In the genomic region with DNA sequence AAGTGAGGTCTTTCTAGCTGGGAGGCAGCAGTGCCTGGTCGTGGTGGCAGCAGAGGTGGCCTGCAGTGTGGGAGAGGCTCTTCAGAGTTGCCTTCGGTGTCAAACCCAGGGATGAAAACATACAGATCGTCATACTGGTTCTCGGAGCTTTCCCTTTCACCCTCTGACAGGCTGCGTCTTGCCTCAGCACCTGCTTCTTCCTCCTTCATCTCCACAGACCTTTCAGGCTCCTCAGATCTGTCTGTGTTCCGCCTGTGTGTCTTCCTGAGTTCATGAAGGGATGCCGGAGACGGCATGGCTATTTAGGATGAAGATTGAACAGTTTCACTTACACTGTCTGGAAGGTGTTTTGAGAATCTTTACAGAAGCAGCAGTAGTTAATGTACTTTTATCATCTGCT, we compare ENCODE assay signal across 22 mouse cellular contexts.
DNase-seq lines count a peak whose midpoint lies in the region; ATAC-seq and TF ChIP-seq lines count a peak whose summit lies in the region.
"Had no signal": no experiment of that assay in that cellular context is flagged by ENCODE, and none has a peak within 500 bp of the region (broad histone marks: within the 10 kb centered on the region; RNA-seq: fewer than 3 reads in every experiment).

No protein-coding gene starts in this region.

- ATAC-seq in granulocyte monocyte progenitor cell, adult 5-6 weeks (replicated peaks; ENCODE audit: poor library complexity, severe bottlenecking), result peak; percentile 14; the same call in 1 of the 2 replicates
- ATAC-seq: forebrain, embryonic 15.5 days; intestine, embryonic 15.5 days; Patski had no signal

- TF ChIP-seq CTCF in left cerebral cortex, adult 2 months (IDR thresholded peaks at IDR 0.05), result no peak

- peak in 1 of 2 experiments; percentile 17 for DNase-seq in left cerebral cortex, adult 2 months (ENCODE audit: extremely low spot score in 1 of 2, low spot score in 2 of 2)
- DNase-seq in left cerebral cortex, postnatal 4 days, result no peak
- DNase-seq in CD4-positive helper T cell, adult 2 months (ENCODE audit: low read depth, low spot score), result peak; percentile 36
- DNase-seq in thymus, postnatal 25 days, result peak; percentile 33
- no peak for DNase-seq in heart, adult 18-20 months
- DNase-seq in adrenal gland, postnatal 10 days, result no peak
- DNase-seq: adrenal gland, postnatal 36 days; cerebellum, adult 18-20 months; cerebellum, postnatal 25 days; embryo, embryonic 11 days; heart, postnatal 14 days; kidney, adult 9 months; kidney, postnatal 4 days; layer of hippocampus, adult 9-11 months; lung, adult 2 months had no signal

- H3K27ac ChIP-seq in left cerebral cortex, adult 2 months, result peak overlapping the region; percentile 44; the same call in 1 of the 2 replicates
- H3K27ac ChIP-seq: forebrain, embryonic 15.5 days; hindbrain, embryonic 12.5 days; intestine, embryonic 15.5 days; neural tube, embryonic 12.5 days had no signal

- intact Hi-C loops in left cerebral cortex, adult 2 months (cut with DNase I), result loop anchor here (5.0 kb wide), 1 partner anchor 277 kb away; no protein-coding TSS in a partner anchor
- intact Hi-C loops in left cerebral cortex, postnatal 4 days (cut with DNase I), result no loop called here

- H3K4me3 ChIP-seq in left cerebral cortex, adult 2 months, result no peak overlapping the region
- H3K4me3 ChIP-seq: forebrain, embryonic 15.5 days; heart, embryonic 12.5 days; hindbrain, embryonic 12.5 days; intestine, embryonic 15.5 days; neural tube, embryonic 12.5 days had no signal

Comparison
In these comparisons a context has a peak if more than half of its experiments do, and no peak if none do; other contexts are left out.
1. DNase-seq: peak in CD4-positive helper T cell, adult 2 months (single experiment) and thymus, postnatal 25 days (single experiment); none in left cerebral cortex, postnatal 4 days (single experiment), heart, adult 18-20 months (0 of 2) and adrenal gland, postnatal 10 days (single experiment).